Mouse (Mus musculus): ENCODE data around the gene Ahsg.

- no peak for TF ChIP-seq MAX (IDR thresholded peaks at IDR 0.05; ENCODE audit: low read length)
- no peak for TF ChIP-seq POLR2A (IDR thresholded peaks at IDR 0.05; ENCODE audit: low read depth, low read length)
- TF ChIP-seq BHLHE40 (IDR thresholded peaks at IDR 0.05; ENCODE audit: low read depth, low read length), result no peak
- TF ChIP-seq ZKSCAN1 (IDR thresholded peaks at IDR 0.05; ENCODE audit: borderline replicate concordance, low read depth, low read length), result no peak
- no peak for TF ChIP-seq EP300 (IDR thresholded peaks at IDR 0.05; ENCODE audit: low read length)
- TF ChIP-seq CHD1 (IDR thresholded peaks at IDR 0.05; ENCODE audit: low read depth, low read length), result no peak
- TF ChIP-seq CTCF (conservative IDR thresholded peaks at IDR 0.05 in 1 of 2, IDR thresholded peaks at IDR 0.05 in 1 of 2; ENCODE audit: low read depth in 2 of 2, low read length in 2 of 2), result no peak
- TF ChIP-seq RAD21 (IDR thresholded peaks at IDR 0.05; ENCODE audit: low read depth, low read length), result no peak
- no peak for TF ChIP-seq ZMIZ1 (IDR thresholded peaks at IDR 0.05; ENCODE audit: low read depth, low read length)
These were observed 667 bp downstream of the Ahsg start for GRCm38 (mm10) chr16:22891733-22892154.

Data from CH12.LX (cell line).